In genomic region chr6:97806051-97806450, GRCm38 (mm10) we compare ENCODE assay signal across 8 mouse cellular contexts. TPM values are rescaled to one million over a fixed set of nuclear protein-coding genes. Genes with fewer than 3 reads are reported as not detected.
DNase-seq lines count a peak whose midpoint lies in the region; ATAC-seq and TF ChIP-seq lines count a peak whose summit lies in the region.

No protein-coding gene starts in this region.

- peak overlapping the region; percentile 97 for H3K4me2 ChIP-seq in kidney, embryonic 14.5 days (replicated peaks; ENCODE audit: low read depth, low read length)
- peak overlapping the region; percentile 99 for H3K4me2 ChIP-seq in embryonic facial prominence, embryonic 12.5 days (replicated peaks)
- H3K4me2 ChIP-seq in intestine, embryonic 15.5 days (replicated peaks): peak overlapping the region; percentile 100
- peak overlapping the region; percentile 84 for H3K4me2 ChIP-seq in myocyte (ENCODE audit: low read depth)

- H3K4me1 ChIP-seq in kidney, embryonic 14.5 days (ENCODE audit: control insufficient read depth, insufficient read depth, low read length): no peaks in the 10 kb centered on the region
- H3K4me1 ChIP-seq in embryonic facial prominence, embryonic 12.5 days: peaks cover 8% of the 10 kb centered on the region; the same call in 1 of the 2 replicates
- 0 out of 2 replicates have a peak, but pooled peaks cover 5% of the 10 kb centered on the region for H3K4me1 ChIP-seq in intestine, embryonic 15.5 days (replicated peaks)

- peak overlapping the region; percentile 70 for H3K4me3 ChIP-seq in kidney, embryonic 14.5 days (ENCODE audit: low read length)
- H3K4me3 ChIP-seq in embryonic facial prominence, embryonic 12.5 days: peak overlapping the region; percentile 61
- peak overlapping the region; percentile 79 for H3K4me3 ChIP-seq in intestine, embryonic 15.5 days (replicated peaks)
- H3K4me3 ChIP-seq in myocyte: peak overlapping the region; percentile 59

- H3K9me3 ChIP-seq in kidney, embryonic 14.5 days (ENCODE audit: control insufficient read depth, low read length): no peaks in the 10 kb centered on the region
- no peaks in the 10 kb centered on the region for H3K9me3 ChIP-seq in embryonic facial prominence, embryonic 12.5 days
- no peaks in the 10 kb centered on the region for H3K9me3 ChIP-seq in intestine, embryonic 15.5 days

- no peaks in the 10 kb centered on the region for H3K36me3 ChIP-seq in kidney, embryonic 14.5 days (ENCODE audit: control insufficient read depth, insufficient read depth, low read length)
- H3K36me3 ChIP-seq in embryonic facial prominence, embryonic 12.5 days: no peaks in the 10 kb centered on the region
- H3K36me3 ChIP-seq in intestine, embryonic 15.5 days: no peaks in the 10 kb centered on the region
- H3K36me3 ChIP-seq in myocyte (ENCODE audit: control insufficient read depth, insufficient read depth): no peaks in the 10 kb centered on the region

- no peaks in the 10 kb centered on the region for H3K27me3 ChIP-seq in kidney, embryonic 14.5 days (ENCODE audit: control insufficient read depth, insufficient read depth, low read length)
- peaks cover 8% of the 10 kb centered on the region; the same call in 1 of the 2 replicates for H3K27me3 ChIP-seq in embryonic facial prominence, embryonic 12.5 days
- H3K27me3 ChIP-seq in intestine, embryonic 15.5 days (replicated peaks): no peaks in the 10 kb centered on the region
- H3K27me3 ChIP-seq in myocyte (ENCODE audit: control insufficient read depth, insufficient read depth, insufficient read length): no peaks in the 10 kb centered on the region

- DNase-seq in kidney, postnatal 4 days: no peak
- no peak for DNase-seq in thymus, postnatal 10 days (ENCODE audit: low spot score in 2 of 2)
- no peak for DNase-seq in right cerebral cortex, adult 2 months (ENCODE audit: low spot score in 2 of 2)
- DNase-seq in kidney, postnatal 10 days: no peak

- H3K27ac ChIP-seq in kidney, embryonic 14.5 days (ENCODE audit: low read depth, low read length): no peak overlapping the region
- H3K27ac ChIP-seq in embryonic facial prominence, embryonic 12.5 days: no peak overlapping the region
- H3K27ac ChIP-seq in intestine, embryonic 15.5 days: no peak overlapping the region

- H3ac ChIP-seq in myocyte (ENCODE audit: control insufficient read depth, insufficient read length): no peak overlapping the region

- H3K9ac ChIP-seq in kidney, embryonic 14.5 days (ENCODE audit: low read depth, low read length): peak overlapping the region; percentile 54
- H3K9ac ChIP-seq in embryonic facial prominence, embryonic 12.5 days: no peak overlapping the region
- H3K9ac ChIP-seq in intestine, embryonic 15.5 days: no peak overlapping the region

- H3K79me2 ChIP-seq in myocyte (ENCODE audit: control insufficient read depth, insufficient read depth): no peaks in the 10 kb centered on the region

- no peak for TF ChIP-seq POLR2A in myocyte (IDR thresholded peaks at IDR 0.05; ENCODE audit: insufficient read length, low read depth)

- WGBS in kidney, embryonic 14.5 days: 51% methylated on average over 5 of the region's 5 CpGs
- 22% methylated on average over 5 of the region's 5 CpGs for WGBS in embryonic facial prominence, embryonic 12.5 days
- WGBS in intestine, embryonic 15.5 days: 39% methylated on average over 5 of the region's 5 CpGs

- no peak for ATAC-seq in kidney, embryonic 14.5 days (ENCODE audit: low FRiP score, low TSS enrichment)
- ATAC-seq in embryonic facial prominence, embryonic 12.5 days (ENCODE audit: insufficient number of reproducible peaks, insufficient read depth, low FRiP score, low TSS enrichment): no peak; the same call in 1 of the 2 replicates
- no peak for ATAC-seq in intestine, embryonic 15.5 days

TF ChIP-seq in myocyte, 11 proteins besides CTCF, POLR2A, EP300 and RAD21:
- TF ChIP-seq TCF3 (IDR thresholded peaks at IDR 0.05; ENCODE audit: insufficient read length, low read depth): no peak

RNA-seq across cellular contexts. Expression of gene Mitf, which starts 0.8 kb away (rescaled TPM):
- 3.0 and 3.6 TPM in 2 replicates for polyA plus RNA-seq in kidney, embryonic 14.5 days (2014; fragmentation: Nextera tagmentation; extraction: Ambion mirVana)
- 1.5 and 2.3 TPM in 2 replicates for polyA plus RNA-seq in embryonic facial prominence, embryonic 12.5 days (2016; fragmentation: Nextera tagmentation; extraction: Ambion mirVana)
- polyA plus RNA-seq in intestine, embryonic 15.5 days (2015; fragmentation: Nextera tagmentation; extraction: Ambion mirVana): 0.90 and 1.2 TPM in 2 replicates
- 2.4 TPM for polyA plus RNA-seq in myocyte (2012; fragmentation: generic; extraction: Trizol)
